Mouse (Mus musculus) hindbrain, embryonic 15.5 days (tissue): ENCODE data around the gene Igdcc3. TPM values are rescaled to one million over a fixed set of nuclear protein-coding genes. Genes with fewer than 3 reads are reported as not detected.
A peak's percentile ranks its signal among the peaks of the same experiment; 100 is the strongest.

Experiments
- ATAC-seq: fragments of 200-750 bp; cut with Nextera tagmentation; 2 replicates; pipeline ENCODE4 v1.8.0; 2017; ENCODE audit warnings: low read depth, moderate number of reproducible peaks, moderate TSS enrichment; ENCODE audit not compliant: low FRiP score
- H3K27ac ChIP-seq: fragments of 300-500 bp; sonication (generic); replicated peaks from 2 replicates; pipeline ENCODE4 v1.5.1; 2015; ENCODE audit warnings: mild to moderate bottlenecking, inconsistent platforms
- H3K27me3 ChIP-seq: fragments of 300-500 bp; sonication (generic); 2 replicates; pipeline ENCODE4 v1.6.1; 2015; ENCODE audit warnings: control low read depth, inconsistent platforms
- H3K36me3 ChIP-seq: fragments of 300-500 bp; sonication (generic); 2 replicates; pipeline ENCODE4 v1.6.1; 2015; ENCODE audit warnings: control low read depth, inconsistent platforms
- H3K4me1 ChIP-seq: fragments of 300-500 bp; sonication (generic); replicated peaks from 2 replicates; pipeline ENCODE4 v1.6.1; 2015; ENCODE audit warnings: control low read depth, inconsistent platforms
- H3K4me2 ChIP-seq: fragments of 300-500 bp; sonication (generic); 2 replicates; pipeline ENCODE4 v1.6.1; 2015; ENCODE audit warnings: moderate library complexity, mild to moderate bottlenecking, inconsistent platforms
- H3K4me3 ChIP-seq: fragments of 300-500 bp; sonication (generic); 2 replicates; pipeline ENCODE4 v1.5.1; 2015; ENCODE audit warnings: mild to moderate bottlenecking, inconsistent platforms
- H3K9ac ChIP-seq: fragments of 300-500 bp; sonication (generic); 2 replicates; pipeline ENCODE4 v1.6.1; 2015; ENCODE audit warnings: inconsistent platforms
- H3K9me3 ChIP-seq: fragments of 300-500 bp; sonication (generic); 2 replicates; pipeline ENCODE4 v1.6.1; 2016; ENCODE audit warnings: control low read depth, inconsistent platforms
- WGBS: fragments of 180-500 bp; shearing (Covaris S2); methylation state at CpG from one replicate; pipeline ENCODE4 v1.1.7; 2015; 5-methylcytosine and 5-hydroxymethylcytosine counted together
- polyA plus RNA-seq: library from polyadenylated mRNA; unstranded; fragments of >200 nt; fragmentation: Nextera tagmentation; extraction: Ambion mirVana; gene quantifications from 2 replicates; pipeline ENCODE4 v1.2.1, GENCODE M21; 2015

Igdcc3 gene
- polyA plus RNA-seq, result 9.9 and 10.9 TPM in 2 replicates

DNA sequence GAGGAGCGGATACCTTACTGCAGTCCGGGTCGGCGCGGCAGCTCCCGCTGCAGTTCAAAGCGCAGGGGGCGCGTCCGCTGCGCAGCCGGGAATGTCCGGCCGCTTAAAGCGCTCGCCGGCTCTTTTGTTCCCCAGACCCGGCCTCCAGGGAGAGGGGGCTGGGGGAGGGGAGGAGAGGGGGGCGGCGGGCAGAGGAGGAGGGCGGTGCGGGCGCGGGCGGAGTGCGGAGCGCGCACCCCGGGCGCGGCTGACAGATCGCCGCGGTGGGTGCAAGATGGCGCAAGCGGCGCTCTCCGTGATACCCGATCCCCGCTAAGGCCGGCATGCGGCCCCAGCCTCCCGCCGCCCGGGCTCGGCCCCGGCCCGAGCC, at the start of gene Igdcc3:
Gene Igdcc3, plus strand, starts transcription at position 254 of the 370 bp plus-strand sequence.
- H3K4me1 ChIP-seq, result peaks cover 38% of the 10 kb centered on the region
- peak within 1 kb of the TSS; percentile 85 for H3K4me2 ChIP-seq
- H3K27me3 ChIP-seq, result no peaks in the 10 kb centered on the region
- 0 out of 2 replicates have a peak, but pooled peaks cover 3% of the 10 kb centered on the region for H3K36me3 ChIP-seq
- H3K27ac ChIP-seq, result peak within 1 kb of the TSS; percentile 93
- H3K9ac ChIP-seq, result peak within 1 kb of the TSS; percentile 89
- peak; percentile 78 for ATAC-seq
- H3K9me3 ChIP-seq, result no peaks in the 10 kb centered on the region
- peak within 1 kb of the TSS; percentile 91 for H3K4me3 ChIP-seq
- 0% methylated on average over 31 of the region's 48 CpGs for whole genome bisulfite sequencing

DNA sequence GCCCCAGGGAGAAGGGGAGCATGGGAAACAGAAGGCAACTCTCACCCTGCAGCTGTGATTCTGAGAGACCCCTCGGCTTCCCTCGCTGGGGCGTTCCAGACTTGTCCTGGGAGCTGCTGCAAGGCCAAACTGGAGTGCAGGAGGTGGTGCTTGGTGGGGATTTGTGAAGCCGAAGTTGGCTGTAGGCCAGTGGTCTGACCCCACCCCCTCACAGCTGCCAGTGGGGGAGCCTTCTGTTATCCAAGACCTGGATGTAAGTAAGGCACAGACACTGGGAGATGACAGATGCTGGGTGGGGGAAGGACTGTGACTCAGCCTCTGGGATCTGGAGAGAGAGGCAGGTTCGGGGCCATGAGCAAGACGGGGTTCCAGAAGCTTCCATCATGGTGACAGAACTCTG, 46.8 kb upstream of the Igdcc3 start:
- 0 out of 2 replicates have a peak, but pooled peaks have one; percentile 42 for ATAC-seq
- Histone ChIP-seq H3K27ac (no peak overlapping the region), H3K9ac (no peak overlapping the region), H3K4me3 (no peak overlapping the region), H3K9me3 (no peaks in the 10 kb centered on the region), H3K4me2 (no peak overlapping the region), H3K36me3 (no peaks in the 10 kb centered on the region), H3K4me1 (no peaks in the 10 kb centered on the region), H3K27me3 (no peaks in the 10 kb centered on the region)
- WGBS, result 22% methylated on average over 6 of the region's 6 CpGs

DNA sequence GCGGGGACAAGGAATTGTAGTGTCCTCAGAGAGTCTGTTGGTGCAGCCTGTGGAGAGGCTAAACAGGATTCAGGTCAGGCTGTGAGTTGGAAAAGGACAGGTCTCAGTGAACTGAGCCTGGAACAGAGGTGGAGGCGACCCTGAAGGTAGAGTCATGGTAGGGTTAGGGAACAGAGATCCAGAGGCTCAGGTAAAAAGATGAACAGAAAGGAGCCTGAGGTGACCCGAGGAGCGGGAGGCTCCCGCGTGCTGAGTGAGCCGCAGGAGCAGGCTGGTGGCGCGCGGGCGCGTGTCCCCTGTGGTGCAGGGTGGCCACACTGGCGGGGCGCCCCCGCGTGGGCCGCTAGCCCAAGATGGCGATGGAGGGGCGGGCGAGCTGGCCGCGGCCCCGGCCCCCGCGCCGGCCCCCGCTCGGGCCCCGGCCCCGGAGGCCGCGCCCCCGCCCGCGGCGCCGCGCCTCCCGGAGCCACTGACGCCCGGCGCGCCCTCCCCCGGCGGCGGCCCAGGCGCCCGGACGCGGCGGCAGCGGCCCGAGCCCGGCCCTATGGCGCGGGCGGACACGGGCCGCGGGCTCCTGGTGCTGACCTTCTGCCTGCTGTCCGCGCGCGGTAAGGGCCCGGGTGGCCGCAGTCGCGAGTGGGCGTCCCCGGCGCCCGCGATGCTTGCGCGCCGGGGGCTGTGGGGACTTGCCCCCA, 39.9 kb upstream of the Igdcc3 start, which contains the start of gene Igdcc4:
Gene Igdcc4, plus strand, starts transcription at position 496 of the 695 bp plus-strand sequence.
- peak; percentile 35 for ATAC-seq
- H3K9me3 ChIP-seq, result no peaks in the 10 kb centered on the region
- peak within 1 kb of the TSS; percentile 91 for H3K4me3 ChIP-seq
- H3K4me2 ChIP-seq, result peak within 1 kb of the TSS; percentile 73
- H3K27me3 ChIP-seq, result no peaks in the 10 kb centered on the region
- H3K9ac ChIP-seq, result peak within 1 kb of the TSS; percentile 89
- peaks cover 23% of the 10 kb centered on the region for H3K4me1 ChIP-seq
- H3K27ac ChIP-seq, result peak within 1 kb of the TSS; percentile 88
- H3K36me3 ChIP-seq, result no peaks in the 10 kb centered on the region
- 2% methylated on average over 45 of the region's 76 CpGs for WGBS

GRCm38 (mm10) chr9:65101686-65102376, 39.2 kb upstream of the Igdcc3 start:
- 0% methylated on average over 39 of the region's 39 CpGs for WGBS
- peak overlapping the region; percentile 73 for H3K4me2 ChIP-seq
- H3K36me3 ChIP-seq, result no peaks in the 10 kb centered on the region
- H3K9ac ChIP-seq, result peak overlapping the region; percentile 89
- no peaks in the 10 kb centered on the region for H3K27me3 ChIP-seq
- peak overlapping the region; percentile 88 for H3K27ac ChIP-seq
- peak; percentile 72 for ATAC-seq
- peak overlapping the region; percentile 91 for H3K4me3 ChIP-seq
- peaks cover 23% of the 10 kb centered on the region for H3K4me1 ChIP-seq
- no peaks in the 10 kb centered on the region for H3K9me3 ChIP-seq

DNA sequence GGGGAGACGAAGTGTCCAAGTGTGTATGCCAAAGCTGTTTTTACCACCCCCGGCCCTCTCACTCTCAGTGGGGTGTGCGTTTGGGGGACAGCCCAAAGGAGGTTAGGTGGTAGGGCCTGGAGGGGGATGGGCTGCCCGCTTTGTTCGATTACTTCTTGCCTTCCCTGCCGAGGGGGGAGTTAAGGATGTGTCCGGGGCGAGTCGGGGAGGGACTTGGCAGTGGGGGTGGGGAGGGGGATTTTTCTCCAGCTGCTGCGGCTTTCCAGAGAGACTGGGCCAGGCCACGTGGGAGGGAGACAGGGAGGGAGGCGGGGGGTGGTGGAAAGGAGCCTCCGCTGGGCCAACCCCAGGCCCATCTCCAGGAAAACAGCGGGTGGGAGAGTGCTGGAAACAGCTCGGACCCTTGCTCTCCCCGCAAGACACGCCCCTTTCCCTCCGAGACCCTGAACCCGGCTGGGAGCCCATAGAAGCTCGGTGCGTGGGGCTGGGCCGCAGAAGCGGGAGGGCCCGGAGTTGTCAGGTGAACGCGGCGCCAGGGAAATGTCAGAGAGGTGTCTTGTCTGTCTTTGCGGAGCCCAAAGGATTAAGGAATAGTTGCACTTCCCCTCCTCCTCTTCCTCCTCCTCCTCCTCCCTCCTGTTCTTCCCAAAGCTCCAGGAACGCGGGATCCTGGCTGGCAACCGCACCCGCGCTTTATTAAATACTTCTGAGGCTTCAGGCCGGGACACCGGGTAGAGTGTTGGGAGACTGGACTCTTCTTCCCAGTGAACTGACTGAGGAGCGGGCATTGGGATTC, 38.4 kb upstream of the Igdcc3 start:
- peak overlapping the region; percentile 88 for H3K27ac ChIP-seq
- no peaks in the 10 kb centered on the region for H3K9me3 ChIP-seq
- peak overlapping the region; percentile 73 for H3K4me2 ChIP-seq
- peak overlapping the region; percentile 91 for H3K4me3 ChIP-seq
- ATAC-seq, result peak; percentile 76
- H3K4me1 ChIP-seq, result peaks cover 23% of the 10 kb centered on the region
- H3K27me3 ChIP-seq, result no peaks in the 10 kb centered on the region
- H3K36me3 ChIP-seq, result no peaks in the 10 kb centered on the region
- peak overlapping the region; percentile 89 for H3K9ac ChIP-seq
- 1% methylated on average over 35 of the region's 36 CpGs for WGBS

DNA sequence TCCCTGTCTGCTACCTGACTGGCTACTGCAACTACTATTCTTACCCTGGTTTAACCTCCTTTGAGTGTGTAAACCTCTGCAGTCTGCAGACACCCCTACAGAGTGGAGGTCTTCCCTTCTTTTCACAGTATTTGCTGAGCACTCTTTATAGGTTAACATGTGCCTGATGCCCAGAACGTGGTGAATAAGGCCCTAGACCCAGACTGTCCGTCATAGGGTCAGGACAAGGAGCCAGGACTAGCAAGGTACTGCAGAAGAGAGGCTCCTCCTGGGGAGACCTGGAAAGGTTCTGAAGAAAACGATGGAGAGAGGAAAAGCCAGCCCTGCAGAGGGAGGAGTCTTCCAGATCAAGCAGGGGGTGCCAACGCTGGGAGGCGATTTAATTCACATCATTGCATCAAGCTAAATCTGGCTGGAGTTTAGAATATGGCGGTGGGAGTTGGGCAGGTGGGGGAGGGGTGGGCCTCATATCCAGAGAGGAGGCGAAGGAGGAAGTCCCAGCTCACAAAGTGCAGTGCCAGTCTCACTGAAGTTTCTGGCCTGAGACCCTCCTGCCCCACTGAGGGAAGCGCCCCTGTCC, 37.7 kb upstream of the Igdcc3 start:
- peak overlapping the region; percentile 89 for H3K9ac ChIP-seq
- no peak for ATAC-seq
- H3K4me2 ChIP-seq, result peak overlapping the region; percentile 73
- 22% methylated on average over 8 of the region's 8 CpGs for WGBS
- peak overlapping the region; percentile 88 for H3K27ac ChIP-seq
- no peaks in the 10 kb centered on the region for H3K27me3 ChIP-seq
- H3K9me3 ChIP-seq, result no peaks in the 10 kb centered on the region
- H3K36me3 ChIP-seq, result no peaks in the 10 kb centered on the region
- H3K4me3 ChIP-seq, result peak overlapping the region; percentile 91
- peaks cover 23% of the 10 kb centered on the region for H3K4me1 ChIP-seq

GRCm38 (mm10) chr9:65106821-65107220, 34.2 kb upstream of the Igdcc3 start:
- Histone ChIP-seq H3K9me3 (no peaks in the 10 kb centered on the region), H3K4me2 (no peak overlapping the region), H3K9ac (no peak overlapping the region), H3K27ac (no peak overlapping the region), H3K4me1 (peaks cover 33% of the 10 kb centered on the region), H3K4me3 (no peak overlapping the region), H3K36me3 (no peaks in the 10 kb centered on the region), H3K27me3 (no peaks in the 10 kb centered on the region)
- WGBS, result 87% methylated on average over 4 of the region's 4 CpGs
- no peak for ATAC-seq

DNA sequence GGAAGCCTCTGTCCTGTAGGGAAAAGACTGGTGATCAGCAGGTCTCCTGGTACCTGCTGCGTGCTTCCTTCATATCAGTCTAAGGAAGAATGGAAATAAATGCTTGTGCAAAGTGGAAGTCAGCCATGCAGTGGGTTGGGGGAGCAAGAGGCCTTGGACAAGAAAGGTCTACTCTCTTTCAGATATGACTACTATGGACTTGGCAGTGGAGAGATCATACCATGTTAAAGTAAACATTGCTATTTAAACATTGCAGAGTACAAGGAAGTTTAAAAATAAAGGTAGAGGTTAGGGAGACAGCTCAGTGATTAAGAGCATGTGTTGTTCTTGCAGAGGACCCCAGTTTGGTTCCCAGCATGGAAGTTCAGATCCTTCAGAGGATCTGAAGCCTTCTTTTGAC, 33.1 kb upstream of the Igdcc3 start:
- H3K9ac ChIP-seq, result no peak overlapping the region
- no peak overlapping the region for H3K4me2 ChIP-seq
- H3K27ac ChIP-seq, result no peak overlapping the region
- ATAC-seq, result no peak
- no peaks in the 10 kb centered on the region for H3K9me3 ChIP-seq
- 87% methylated on average over 1 of the region's 1 CpGs for WGBS
- H3K4me1 ChIP-seq, result peaks cover 29% of the 10 kb centered on the region
- no peak overlapping the region for H3K4me3 ChIP-seq
- no peaks in the 10 kb centered on the region for H3K36me3 ChIP-seq
- no peaks in the 10 kb centered on the region for H3K27me3 ChIP-seq

- H3K9me3 ChIP-seq, result no peaks in the 10 kb centered on the region
- peaks cover 3% of the 10 kb centered on the region; the same call in 1 of the 2 replicates for H3K36me3 ChIP-seq
- peak; percentile 84 for ATAC-seq
- H3K9ac ChIP-seq, result peak overlapping the region; percentile 25
- H3K4me3 ChIP-seq, result no peak overlapping the region
- H3K27me3 ChIP-seq, result no peaks in the 10 kb centered on the region
- peaks cover 16% of the 10 kb centered on the region for H3K4me1 ChIP-seq
- peak overlapping the region; percentile 71 for H3K27ac ChIP-seq
- WGBS, result 8% methylated on average over 24 of the region's 24 CpGs
- peak overlapping the region; percentile 42 for H3K4me2 ChIP-seq
Observed at GRCm38 (mm10) chr9:65109132-65110072, 31.6 kb upstream of the Igdcc3 start.

- Histone ChIP-seq H3K4me1 (peaks cover 16% of the 10 kb centered on the region), H3K9ac (no peak overlapping the region), H3K4me3 (no peak overlapping the region), H3K27me3 (no peaks in the 10 kb centered on the region), H3K4me2 (no peak overlapping the region), H3K36me3 (peaks cover 16% of the 10 kb centered on the region), H3K9me3 (no peaks in the 10 kb centered on the region), H3K27ac (no peak overlapping the region)
- 88% methylated on average over 5 of the region's 5 CpGs for WGBS
- no peak for ATAC-seq
Observed at GRCm38 (mm10) chr9:65111698-65112097, 29.3 kb upstream of the Igdcc3 start.

- no peaks in the 10 kb centered on the region for H3K9me3 ChIP-seq
- H3K27ac ChIP-seq, result no peak overlapping the region
- H3K27me3 ChIP-seq, result no peaks in the 10 kb centered on the region
- peaks cover 16% of the 10 kb centered on the region for H3K4me1 ChIP-seq
- WGBS, result 90% methylated on average over 2 of the region's 2 CpGs
- no peak overlapping the region for H3K9ac ChIP-seq
- no peak overlapping the region for H3K4me2 ChIP-seq
- peaks cover 25% of the 10 kb centered on the region for H3K36me3 ChIP-seq
- no peak overlapping the region for H3K4me3 ChIP-seq
- no peak for ATAC-seq
Observed at GRCm38 (mm10) chr9:65113694-65114093, 27.3 kb upstream of the Igdcc3 start.
